Mouse (Mus musculus): Measurements from ENCODE around the gene Bace1.

Bace1 gene

GRCm38 (mm10) chr9:45838434-45839138 is at the start of gene Bace1:
Bace1 (plus strand) TSS chr9:45838580.
- DNase-seq (ENCODE audit: low spot score), result no peak

GRCm38 (mm10) chr9:45791456-45792142 is 46.8 kb upstream of the Bace1 start:
- no peak for DNase-seq (ENCODE audit: low spot score)

- no peak for DNase-seq (ENCODE audit: low spot score)
These were observed 46.1 kb upstream of the Bace1 start for GRCm38 (mm10) chr9:45792235-45792634.

- DNase-seq (ENCODE audit: low spot score), result no peak
These were observed 44.7 kb upstream of the Bace1 start for GRCm38 (mm10) chr9:45793697-45794096.

- DNase-seq (ENCODE audit: low spot score), result no peak
These were observed 42.7 kb upstream of the Bace1 start for GRCm38 (mm10) chr9:45795722-45796121.

GRCm38 (mm10) chr9:45797271-45797670 is 41.1 kb upstream of the Bace1 start:
- no peak for DNase-seq (ENCODE audit: low spot score)

GRCm38 (mm10) chr9:45798467-45799164 is 39.8 kb upstream of the Bace1 start:
- DNase-seq (ENCODE audit: low spot score), result no peak

- no peak for DNase-seq (ENCODE audit: low spot score)
These were observed 39.0 kb upstream of the Bace1 start for GRCm38 (mm10) chr9:45799402-45799801.

GRCm38 (mm10) chr9:45803070-45803774 is 35.2 kb upstream of the Bace1 start:
- no peak for DNase-seq (ENCODE audit: low spot score)

- DNase-seq (ENCODE audit: low spot score), result no peak
These were observed 31.5 kb upstream of the Bace1 start for GRCm38 (mm10) chr9:45806847-45807246.

GRCm38 (mm10) chr9:45807337-45807736 is 31.0 kb upstream of the Bace1 start:
- DNase-seq (ENCODE audit: low spot score), result no peak

- DNase-seq (ENCODE audit: low spot score), result peak; percentile 66
These were observed 30.6 kb upstream of the Bace1 start for GRCm38 (mm10) chr9:45807761-45808160.

- no peak for DNase-seq (ENCODE audit: low spot score)
These were observed 26.4 kb upstream of the Bace1 start for GRCm38 (mm10) chr9:45811946-45812345.

- DNase-seq (ENCODE audit: low spot score), result no peak
These were observed 23.3 kb upstream of the Bace1 start for GRCm38 (mm10) chr9:45815113-45815512.

GRCm38 (mm10) chr9:45815525-45815924 is 22.9 kb upstream of the Bace1 start:
- DNase-seq (ENCODE audit: low spot score), result no peak

GRCm38 (mm10) chr9:45818406-45819011 is 19.9 kb upstream of the Bace1 start:
- peak; percentile 41 for DNase-seq (ENCODE audit: low spot score)

GRCm38 (mm10) chr9:45827663-45828290 is 10.6 kb upstream of the Bace1 start:
- DNase-seq (ENCODE audit: low spot score), result peak; percentile 12

GRCm38 (mm10) chr9:45828291-45828963 is 10.0 kb upstream of the Bace1 start, which contains the start of gene Cep164:
Cep164 (minus strand) TSS chr9:45828691.
- peak; percentile 87 for DNase-seq (ENCODE audit: low spot score)

- DNase-seq (ENCODE audit: low spot score), result peak; percentile 76
These were observed 9.3 kb upstream of the Bace1 start for GRCm38 (mm10) chr9:45829107-45829506.

GRCm38 (mm10) chr9:45832898-45833297 is 5.5 kb upstream of the Bace1 start:
- no peak for DNase-seq (ENCODE audit: low spot score)

GRCm38 (mm10) chr9:45833461-45833860 is 4.9 kb upstream of the Bace1 start:
- no peak for DNase-seq (ENCODE audit: low spot score)

Data from T-cell, adult 2 months (primary cell).